ENCODE assay signal across 8 mouse cellular contexts in genomic region chr1:135818481-135819086, GRCm38 (mm10). TPM values are rescaled to one million over a fixed set of nuclear protein-coding genes. Genes with fewer than 3 reads are reported as not detected.
DNase-seq lines count a peak whose midpoint lies in the region; ATAC-seq and TF ChIP-seq lines count a peak whose summit lies in the region.
"Had no signal": no experiment of that assay in that cellular context is flagged by ENCODE, and none has a peak within 500 bp of the region (broad histone marks: within the 10 kb centered on the region; RNA-seq: fewer than 3 reads in every experiment).

Gene Lad1 (plus strand): TSS chr1:135818598.

- peak; percentile 43 for ATAC-seq in forebrain, embryonic 15.5 days (replicated peaks)
- ATAC-seq in kidney, postnatal 0 days (replicated peaks; ENCODE audit: low FRiP score, low read depth) = peak; percentile 55

- peak; percentile 70 to 77 for DNase-seq in urinary bladder, adult 18-20 months (ENCODE audit: low spot score in 2 of 2)
- DNase-seq in urinary bladder, postnatal 10 days (ENCODE audit: low spot score) = no peak
- DNase-seq in kidney, postnatal 0 days (ENCODE audit: low spot score) = no peak
- DNase-seq in lung, postnatal 4 days = peak; percentile 65 to 81
- peak; percentile 80 for DNase-seq in urinary bladder, adult 2 months (ENCODE audit: low spot score)
- no peak for DNase-seq in layer of hippocampus, postnatal 14 days (ENCODE audit: low spot score in 2 of 2)

- H3K4me2 ChIP-seq in forebrain, embryonic 15.5 days (replicated peaks) = peak within 1 kb of the TSS; percentile 84
- H3K4me2 ChIP-seq in kidney, postnatal 0 days (ENCODE audit: low read length) = peak within 1 kb of the TSS; percentile 97

- H3K4me3 ChIP-seq in forebrain, embryonic 15.5 days = peak within 1 kb of the TSS; percentile 47
- H3K4me3 ChIP-seq in kidney, postnatal 0 days (replicated peaks; ENCODE audit: low read depth, low read length) = peak within 1 kb of the TSS; percentile 58

- 1% methylated on average over 63 of the region's 63 CpGs for WGBS in forebrain, embryonic 15.5 days
- under 1% methylated on average over 63 of the region's 63 CpGs for WGBS in kidney, postnatal 0 days

- peaks cover 47% of the 10 kb centered on the region for H3K27me3 ChIP-seq in forebrain, embryonic 15.5 days
- no peaks in the 10 kb centered on the region for H3K27me3 ChIP-seq in kidney, postnatal 0 days (ENCODE audit: insufficient read depth, low read length)

- H3K9ac ChIP-seq in forebrain, embryonic 15.5 days (replicated peaks) = peak within 1 kb of the TSS; percentile 39
- peak within 1 kb of the TSS; percentile 63 for H3K9ac ChIP-seq in kidney, postnatal 0 days (ENCODE audit: low read depth, low read length)

- H3K27ac ChIP-seq in forebrain, embryonic 15.5 days (replicated peaks) = no peak within 1 kb of the TSS
- peak within 1 kb of the TSS; percentile 63; the same call in 1 of the 2 replicates for H3K27ac ChIP-seq in kidney, postnatal 0 days

- TF ChIP-seq CTCF in kidney, postnatal 0 days (IDR thresholded peaks at IDR 0.05; ENCODE audit: low read depth) = no peak

- peaks cover 11% of the 10 kb centered on the region for H3K4me1 ChIP-seq in forebrain, embryonic 15.5 days
- H3K4me1 ChIP-seq in kidney, postnatal 0 days (replicated peaks; ENCODE audit: insufficient read depth, low read length) = peaks cover 7% of the 10 kb centered on the region

- H3K9me3 ChIP-seq in forebrain, embryonic 15.5 days = no peaks in the 10 kb centered on the region
- H3K9me3 ChIP-seq in kidney, postnatal 0 days (replicated peaks; ENCODE audit: low read length) = no peaks in the 10 kb centered on the region

- no peaks in the 10 kb centered on the region for H3K36me3 ChIP-seq in forebrain, embryonic 15.5 days
- H3K36me3 ChIP-seq in kidney, postnatal 0 days (ENCODE audit: insufficient read depth, low read length) = no peaks in the 10 kb centered on the region

RNA-seq across cellular contexts. Expression of gene Lad1, which starts in this region (rescaled TPM):
- polyA plus RNA-seq in forebrain, embryonic 15.5 days (2015; fragmentation: Nextera tagmentation; extraction: Ambion mirVana) = 0.33 and 0.37 TPM in 2 replicates
- polyA plus RNA-seq in kidney, postnatal 0 days (2015; fragmentation: Nextera tagmentation; extraction: Ambion mirVana) = 28.4 and 33.2 TPM in 2 replicates
- polyA plus RNA-seq in urinary bladder, adult 2 months (2012; rRNA removed) = 43.4 and 46.3 TPM in 2 replicates
- 1 to 10 TPM in 1 of 2 experiments, under 1 TPM in 1; 0.53 to 1.3 TPM for total RNA-seq in layer of hippocampus, postnatal 14 days (2021)
- total RNA-seq: common myeloid progenitor, adult 5-6 weeks had no signal

Comparison
In these comparisons a context has a peak if more than half of its experiments do, and no peak if none do; other contexts are left out.
1. RNA of gene Lad1 (polyA plus RNA-seq): 43.4 to 46.3 TPM in urinary bladder, adult 2 months and 28.4 to 33.2 TPM in kidney, postnatal 0 days; 0.33 to 0.37 TPM in forebrain, embryonic 15.5 days; every median in the first group is over 10 times any median in the second.
2. DNase-seq: peak in urinary bladder, adult 18-20 months (2 of 2), lung, postnatal 4 days (2 of 2) and urinary bladder, adult 2 months (single experiment); none in urinary bladder, postnatal 10 days (single experiment), kidney, postnatal 0 days (single experiment) and layer of hippocampus, postnatal 14 days (0 of 2).
3. Peak in ATAC-seq, H3K4me3 ChIP-seq, H3K9ac ChIP-seq and H3K4me2 ChIP-seq in forebrain, embryonic 15.5 days; RNA of the gene not detected or under 1 TPM.